Mouse (Mus musculus) megakaryocyte, embryonic 14.5 days (primary cell): Measurements from ENCODE around the gene Rab7b. TPM values are rescaled to one million over a fixed set of nuclear protein-coding genes. Genes with fewer than 3 reads are reported as not detected.
A peak's percentile ranks its signal among the peaks of the same experiment; 100 is the strongest.

ENCODE experiments used
- H3K27me3 ChIP-seq: replicated peaks from 2 replicates; pipeline ENCODE3; 2012; ENCODE audit warnings: inconsistent platforms
- H3K36me3 ChIP-seq: replicated peaks from 2 replicates; pipeline ENCODE3; 2012; ENCODE audit warnings: low read length, inconsistent platforms, mixed read lengths
- H3K4me1 ChIP-seq: 2 replicates; pipeline ENCODE4 v1.6.1; 2012; ENCODE audit warnings: inconsistent platforms
- H3K4me3 ChIP-seq: replicated peaks from 2 replicates; pipeline ENCODE3; 2012; ENCODE audit warnings: moderate library complexity, mild to moderate bottlenecking, inconsistent platforms
- H3K9me3 ChIP-seq: 2 replicates; pipeline ENCODE4 v1.6.1; 2012; ENCODE audit warnings: inconsistent platforms
- FLI1 ChIP-seq: IDR thresholded peaks from 2 replicates; pipeline ENCODE4 v1.6.1; 2012; ENCODE audit warnings: low read length, inconsistent platforms, mixed read lengths
- GATA1 ChIP-seq: IDR thresholded peaks from 3 replicates; pipeline ENCODE4 v1.6.1; 2012; ENCODE audit warnings: mixed read lengths, low read length, inconsistent platforms, borderline replicate concordance
- polyA plus RNA-seq: library from polyadenylated mRNA; stranded (reverse); fragments of >175 nt; gene quantifications from 2 replicates; pipeline ENCODE4 v1.2.3, GENCODE M21; 2012; ENCODE audit warnings: low replicate concordance; ENCODE audit not compliant: insufficient read depth

Gene Rab7b
- polyA plus RNA-seq, 1 experiment = 2.3 TPM

GRCm38 (mm10) chr1:131690435-131690834, 1.9 kb downstream of the Rab7b start:
- peaks cover 9% of the 10 kb centered on the region for H3K27me3 ChIP-seq
- H3K36me3 ChIP-seq = no peaks in the 10 kb centered on the region
- peaks cover 58% of the 10 kb centered on the region for H3K4me1 ChIP-seq
- H3K9me3 ChIP-seq = no peaks in the 10 kb centered on the region
- H3K4me3 ChIP-seq = peak overlapping the region; percentile 74
- TF ChIP-seq FLI1 (no peak), GATA1 (no peak)

- no peaks in the 10 kb centered on the region for H3K9me3 ChIP-seq
- H3K27me3 ChIP-seq = peaks cover 12% of the 10 kb centered on the region
- no peaks in the 10 kb centered on the region for H3K36me3 ChIP-seq
- H3K4me3 ChIP-seq = no peak overlapping the region
- H3K4me1 ChIP-seq = peaks cover 60% of the 10 kb centered on the region
- TF ChIP-seq GATA1 = peak; percentile 47; the same call in 1 of the 3 replicates
- TF ChIP-seq FLI1 = no peak
Measured at GRCm38 (mm10) chr1:131691356-131691755, 2.9 kb downstream of the Rab7b start.

GRCm38 (mm10) chr1:131695308-131695707, 6.8 kb downstream of the Rab7b start:
- H3K4me3 ChIP-seq = no peak overlapping the region
- peaks cover 31% of the 10 kb centered on the region for H3K27me3 ChIP-seq
- no peaks in the 10 kb centered on the region for H3K36me3 ChIP-seq
- H3K4me1 ChIP-seq = peaks cover 45% of the 10 kb centered on the region
- H3K9me3 ChIP-seq = no peaks in the 10 kb centered on the region
- TF ChIP-seq GATA1 = no peak
- TF ChIP-seq FLI1 = no peak

GRCm38 (mm10) chr1:131696325-131696724, 7.8 kb downstream of the Rab7b start:
- H3K36me3 ChIP-seq = no peaks in the 10 kb centered on the region
- peaks cover 35% of the 10 kb centered on the region for H3K4me1 ChIP-seq
- H3K27me3 ChIP-seq = peaks cover 31% of the 10 kb centered on the region
- no peak for TF ChIP-seq FLI1
- H3K4me3 ChIP-seq = no peak overlapping the region
- H3K9me3 ChIP-seq = no peaks in the 10 kb centered on the region

GRCm38 (mm10) chr1:131698770-131699169, 10.3 kb downstream of the Rab7b start:
- Histone ChIP-seq H3K36me3 (no peaks in the 10 kb centered on the region), H3K4me3 (no peak overlapping the region), H3K9me3 (no peaks in the 10 kb centered on the region), H3K4me1 (peaks cover 17% of the 10 kb centered on the region; the same call in 1 of the 2 replicates), H3K27me3 (peaks cover 35% of the 10 kb centered on the region)
- no peak for TF ChIP-seq FLI1
- no peak for TF ChIP-seq GATA1

- no peak overlapping the region for H3K4me3 ChIP-seq
- H3K27me3 ChIP-seq = peaks cover 38% of the 10 kb centered on the region
- H3K36me3 ChIP-seq = no peaks in the 10 kb centered on the region
- H3K4me1 ChIP-seq = peaks cover 17% of the 10 kb centered on the region; the same call in 1 of the 2 replicates
- TF ChIP-seq FLI1 (no peak), GATA1 (no peak)
- H3K9me3 ChIP-seq = no peaks in the 10 kb centered on the region
Measured at GRCm38 (mm10) chr1:131699642-131700041, 11.1 kb downstream of the Rab7b start.

- Histone ChIP-seq H3K9me3 (no peaks in the 10 kb centered on the region), H3K4me1 (peaks cover 18% of the 10 kb centered on the region; the same call in 1 of the 2 replicates), H3K4me3 (no peak overlapping the region), H3K36me3 (no peaks in the 10 kb centered on the region), H3K27me3 (peaks cover 33% of the 10 kb centered on the region)
- no peak for TF ChIP-seq GATA1
- TF ChIP-seq FLI1 = no peak
Measured at GRCm38 (mm10) chr1:131700447-131700846, 12.0 kb downstream of the Rab7b start.

- Histone ChIP-seq H3K4me1 (peaks cover 15% of the 10 kb centered on the region; the same call in 1 of the 2 replicates), H3K9me3 (no peaks in the 10 kb centered on the region), H3K27me3 (peaks cover 34% of the 10 kb centered on the region), H3K4me3 (no peak overlapping the region), H3K36me3 (no peaks in the 10 kb centered on the region)
- no peak for TF ChIP-seq FLI1
- no peak for TF ChIP-seq GATA1
Measured at GRCm38 (mm10) chr1:131701391-131701790, 12.9 kb downstream of the Rab7b start.

- H3K9me3 ChIP-seq = no peaks in the 10 kb centered on the region
- H3K27me3 ChIP-seq = peaks cover 27% of the 10 kb centered on the region
- H3K4me1 ChIP-seq = peaks cover 12% of the 10 kb centered on the region; the same call in 1 of the 2 replicates
- TF ChIP-seq GATA1 (no peak), FLI1 (no peak)
- no peak overlapping the region for H3K4me3 ChIP-seq
- no peaks in the 10 kb centered on the region for H3K36me3 ChIP-seq
Measured at GRCm38 (mm10) chr1:131702094-131702766, 13.7 kb downstream of the Rab7b start.

- Histone ChIP-seq H3K36me3 (no peaks in the 10 kb centered on the region), H3K4me3 (no peak overlapping the region), H3K27me3 (peaks cover 26% of the 10 kb centered on the region), H3K4me1 (peaks cover 14% of the 10 kb centered on the region; the same call in 1 of the 2 replicates), H3K9me3 (no peaks in the 10 kb centered on the region)
- TF ChIP-seq FLI1 (no peak), GATA1 (no peak)
Measured at GRCm38 (mm10) chr1:131703482-131703881, 15.0 kb downstream of the Rab7b start.
